Mouse (Mus musculus): ENCODE measurements around the gene Auts2. TPM values are rescaled to one million over a fixed set of nuclear protein-coding genes. Genes with fewer than 3 reads are reported as not detected.

Gene Auts2
- polyA plus RNA-seq, 1 experiment from 2014 or later: 1.0 TPM

DNA sequence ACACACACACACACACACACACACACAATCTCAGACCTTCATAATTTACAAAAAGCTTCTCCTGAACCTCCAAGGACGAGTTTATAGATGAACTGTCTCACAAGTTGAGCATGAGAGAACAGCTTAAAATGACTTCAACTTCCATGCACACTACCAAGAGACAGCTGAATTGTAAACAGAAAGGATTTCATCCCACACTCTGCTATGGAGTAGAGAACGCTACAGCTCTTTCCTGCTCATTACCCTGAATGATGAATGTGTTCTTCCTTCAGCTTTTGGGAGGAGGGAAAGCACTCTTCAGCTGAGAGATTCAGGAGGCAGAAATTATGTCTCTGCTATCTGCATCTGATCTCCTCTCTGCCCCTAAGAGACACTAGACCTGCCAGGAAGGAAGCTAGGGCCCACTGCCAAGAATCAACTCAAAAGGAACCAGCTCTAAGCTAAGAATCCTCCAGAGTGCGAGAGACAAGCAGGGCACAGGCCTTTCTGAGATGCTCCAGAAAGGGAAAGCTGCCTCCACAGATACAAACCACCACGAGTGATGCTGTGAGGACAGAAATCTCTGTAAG is 342.0 kb downstream of the Auts2 start:
- DNase-seq (no peak), ATAC-seq (no peak)
- Histone ChIP-seq H3K4me2 (ENCODE audit: low read depth, low read length) (no peak overlapping the region), H3K27ac (ENCODE audit: low read depth) (no peak overlapping the region), H3K9me3 (ENCODE audit: low read length) (no peaks in the 10 kb centered on the region), H3K4me1 (ENCODE audit: insufficient read depth) (no peaks in the 10 kb centered on the region), H3K4me3 (ENCODE audit: low read depth, low read length) (no peak overlapping the region), H3K9ac (replicated peaks) (no peak overlapping the region), H3K36me3 (replicated peaks; ENCODE audit: insufficient read depth, low read length) (no peaks in the 10 kb centered on the region), H3K27me3 (ENCODE audit: insufficient read depth, low read length) (no peaks in the 10 kb centered on the region)
- WGBS (ENCODE audit: insufficient replicate concordance): 42% methylated on average over 4 of the region's 4 CpGs
- no peak for TF ChIP-seq CTCF (IDR thresholded peaks at IDR 0.05; ENCODE audit: low read depth)

DNA sequence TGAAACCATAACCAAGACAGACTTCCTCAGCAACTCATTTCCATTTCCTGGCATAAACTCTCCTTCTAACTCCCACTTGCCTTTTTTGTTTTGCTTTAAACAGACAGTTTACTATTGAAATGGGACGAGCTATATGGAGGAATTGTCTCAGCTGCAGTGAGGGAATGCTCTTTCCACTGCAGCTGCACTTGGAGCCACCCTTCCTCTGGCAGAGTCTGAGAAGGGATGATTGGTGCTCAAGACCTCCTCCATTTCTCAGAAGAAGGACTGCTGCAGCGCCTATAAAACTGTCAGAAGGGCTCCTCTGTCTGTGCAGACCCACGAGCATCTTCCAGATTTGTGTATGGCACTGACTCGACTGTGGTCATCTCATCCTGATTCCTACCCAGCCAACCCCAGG is 342.5 kb downstream of the Auts2 start:
- H3K27ac ChIP-seq (ENCODE audit: low read depth): no peak overlapping the region
- no peaks in the 10 kb centered on the region for H3K27me3 ChIP-seq (ENCODE audit: insufficient read depth, low read length)
- H3K9ac ChIP-seq (replicated peaks): no peak overlapping the region
- H3K36me3 ChIP-seq (replicated peaks; ENCODE audit: insufficient read depth, low read length): no peaks in the 10 kb centered on the region
- 40% methylated on average over 4 of the region's 4 CpGs for WGBS (ENCODE audit: insufficient replicate concordance)
- TF ChIP-seq CTCF (IDR thresholded peaks at IDR 0.05; ENCODE audit: low read depth) (no peak), EP300 (IDR thresholded peaks at IDR 0.05; ENCODE audit: low read depth) (no peak)
- H3K4me3 ChIP-seq (ENCODE audit: low read depth, low read length): no peak overlapping the region
- DNase-seq (no peak), ATAC-seq (no peak)
- no peaks in the 10 kb centered on the region for H3K4me1 ChIP-seq (ENCODE audit: insufficient read depth)
- no peak overlapping the region for H3K4me2 ChIP-seq (ENCODE audit: low read depth, low read length)
- H3K9me3 ChIP-seq (ENCODE audit: low read length): no peaks in the 10 kb centered on the region

DNA sequence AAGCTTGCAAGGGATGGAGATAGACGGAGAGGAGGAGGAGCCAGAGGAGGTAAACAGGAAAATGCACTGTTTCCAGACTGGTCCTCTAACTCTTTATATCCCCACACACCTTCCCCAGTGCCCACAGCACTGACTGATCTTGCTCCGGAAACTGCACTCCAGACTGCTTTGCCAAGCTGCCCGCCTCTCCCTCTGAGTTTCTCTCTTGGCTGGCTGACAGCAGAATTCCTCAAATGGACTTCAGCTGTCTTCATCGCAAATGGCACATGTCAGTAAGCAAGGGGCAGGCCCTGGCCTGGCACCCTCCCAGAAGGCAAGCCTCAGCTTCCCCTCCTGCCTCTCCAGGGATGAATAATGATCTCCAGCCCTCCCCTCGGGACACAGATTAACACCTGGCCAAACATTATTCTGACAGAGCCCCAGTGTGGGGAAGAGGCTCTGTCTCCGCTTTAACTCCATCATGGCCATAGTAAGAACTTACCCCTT is 348.1 kb downstream of the Auts2 start:
- no peaks in the 10 kb centered on the region for H3K27me3 ChIP-seq (ENCODE audit: insufficient read depth, low read length)
- H3K4me2 ChIP-seq (ENCODE audit: low read depth, low read length): no peak overlapping the region
- H3K4me1 ChIP-seq (ENCODE audit: insufficient read depth): no peaks in the 10 kb centered on the region
- no peak overlapping the region for H3K4me3 ChIP-seq (ENCODE audit: low read depth, low read length)
- H3K36me3 ChIP-seq (replicated peaks; ENCODE audit: insufficient read depth, low read length): no peaks in the 10 kb centered on the region
- 49% methylated on average over 6 of the region's 6 CpGs for WGBS (ENCODE audit: insufficient replicate concordance)
- DNase-seq: no peak
- no peak for ATAC-seq
- TF ChIP-seq CTCF (IDR thresholded peaks at IDR 0.05; ENCODE audit: low read depth) (no peak), EP300 (IDR thresholded peaks at IDR 0.05; ENCODE audit: low read depth) (no peak)
- H3K9me3 ChIP-seq (ENCODE audit: low read length): no peaks in the 10 kb centered on the region
- H3K27ac ChIP-seq (ENCODE audit: low read depth): no peak overlapping the region
- H3K9ac ChIP-seq (replicated peaks): no peak overlapping the region

DNA sequence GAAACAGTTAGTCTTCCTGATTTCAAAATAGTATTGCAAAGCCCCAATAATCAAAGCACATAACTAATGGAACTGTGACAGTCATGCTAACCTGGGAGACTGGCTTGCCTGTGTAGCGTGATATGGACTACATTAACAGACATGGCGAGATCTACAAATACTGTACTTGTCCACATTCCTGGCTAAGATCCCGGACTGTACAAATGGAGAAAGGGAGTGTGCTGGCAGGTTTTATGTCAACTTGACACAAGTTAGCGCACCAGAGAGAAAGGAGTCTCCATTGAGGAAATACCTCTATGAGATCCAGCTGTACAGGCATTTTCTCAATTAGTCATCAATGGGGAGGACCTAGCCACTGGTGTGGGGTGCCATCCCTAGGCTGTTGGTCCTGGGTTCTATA is 353.0 kb downstream of the Auts2 start:
- H3K36me3 ChIP-seq (replicated peaks; ENCODE audit: insufficient read depth, low read length): no peaks in the 10 kb centered on the region
- H3K4me1 ChIP-seq (ENCODE audit: insufficient read depth): peaks cover 7% of the 10 kb centered on the region
- H3K9ac ChIP-seq (replicated peaks): no peak overlapping the region
- no peak overlapping the region for H3K4me2 ChIP-seq (ENCODE audit: low read depth, low read length)
- ATAC-seq (no peak), DNase-seq (no peak)
- no peak for TF ChIP-seq EP300 (IDR thresholded peaks at IDR 0.05; ENCODE audit: low read depth)
- TF ChIP-seq CTCF (IDR thresholded peaks at IDR 0.05; ENCODE audit: low read depth): no peak
- WGBS (ENCODE audit: insufficient replicate concordance): 65% methylated on average over 4 of the region's 4 CpGs
- H3K4me3 ChIP-seq (ENCODE audit: low read depth, low read length): no peak overlapping the region
- no peaks in the 10 kb centered on the region for H3K9me3 ChIP-seq (ENCODE audit: low read length)
- H3K27ac ChIP-seq (ENCODE audit: low read depth): no peak overlapping the region
- H3K27me3 ChIP-seq (ENCODE audit: insufficient read depth, low read length): no peaks in the 10 kb centered on the region

DNA sequence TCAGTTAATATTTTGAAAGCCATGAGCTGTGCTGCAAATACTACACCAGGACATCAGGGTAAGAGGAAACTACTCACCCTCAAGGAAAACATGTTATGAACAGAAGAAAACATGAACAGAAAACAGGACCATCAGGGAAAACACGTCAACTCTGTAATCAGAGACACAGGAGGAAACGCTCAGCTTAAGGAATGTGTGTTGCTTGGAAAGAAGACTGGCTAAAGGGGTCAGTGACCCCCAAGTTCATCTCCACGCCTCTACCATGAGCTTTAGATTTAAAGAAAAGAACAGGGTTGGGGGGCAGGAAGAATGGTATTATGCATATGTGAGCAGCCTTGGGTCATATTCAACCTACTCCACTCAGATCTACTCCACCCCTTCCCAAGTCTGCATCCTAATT is 356.5 kb downstream of the Auts2 start:
- no peak overlapping the region for H3K27ac ChIP-seq (ENCODE audit: low read depth)
- ATAC-seq (no peak), DNase-seq (no peak)
- no peaks in the 10 kb centered on the region for H3K27me3 ChIP-seq (ENCODE audit: insufficient read depth, low read length)
- no peaks in the 10 kb centered on the region for H3K9me3 ChIP-seq (ENCODE audit: low read length)
- H3K4me3 ChIP-seq (ENCODE audit: low read depth, low read length): no peak overlapping the region
- no peak overlapping the region for H3K9ac ChIP-seq (replicated peaks)
- no peak overlapping the region for H3K4me2 ChIP-seq (ENCODE audit: low read depth, low read length)
- TF ChIP-seq CTCF (IDR thresholded peaks at IDR 0.05; ENCODE audit: low read depth): no peak
- no peak for TF ChIP-seq EP300 (IDR thresholded peaks at IDR 0.05; ENCODE audit: low read depth)
- H3K4me1 ChIP-seq (ENCODE audit: insufficient read depth): peaks cover 12% of the 10 kb centered on the region
- WGBS (ENCODE audit: insufficient replicate concordance): 67% methylated on average over 3 of the region's 3 CpGs
- H3K36me3 ChIP-seq (replicated peaks; ENCODE audit: insufficient read depth, low read length): no peaks in the 10 kb centered on the region

DNA sequence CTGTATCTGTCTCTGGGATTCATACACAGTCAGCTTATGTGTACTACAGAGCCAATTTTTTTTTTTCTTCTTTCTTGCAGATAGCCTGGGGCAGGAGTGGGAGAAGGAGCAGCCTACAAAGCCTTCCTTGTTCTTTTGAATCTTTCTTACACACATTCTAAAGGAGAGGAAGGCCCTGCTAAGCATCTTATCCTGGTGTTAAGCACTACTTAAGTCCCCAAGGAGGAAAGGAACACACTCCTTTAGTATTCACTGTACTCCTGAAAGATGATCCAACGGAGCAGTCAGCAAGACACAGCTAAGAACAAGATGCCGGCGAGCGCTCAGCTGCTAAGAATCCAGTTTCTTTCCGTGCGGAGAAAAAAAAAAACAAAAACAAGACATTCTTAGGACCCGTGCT is 356.9 kb downstream of the Auts2 start:
- Histone ChIP-seq H3K4me3 (ENCODE audit: low read depth, low read length) (no peak overlapping the region), H3K4me1 (ENCODE audit: insufficient read depth) (peaks cover 12% of the 10 kb centered on the region), H3K27ac (ENCODE audit: low read depth) (no peak overlapping the region), H3K4me2 (ENCODE audit: low read depth, low read length) (no peak overlapping the region), H3K9me3 (ENCODE audit: low read length) (no peaks in the 10 kb centered on the region), H3K9ac (replicated peaks) (no peak overlapping the region), H3K36me3 (replicated peaks; ENCODE audit: insufficient read depth, low read length) (no peaks in the 10 kb centered on the region), H3K27me3 (ENCODE audit: insufficient read depth, low read length) (no peaks in the 10 kb centered on the region)
- ATAC-seq: no peak
- TF ChIP-seq CTCF (IDR thresholded peaks at IDR 0.05; ENCODE audit: low read depth): no peak
- no peak for TF ChIP-seq EP300 (IDR thresholded peaks at IDR 0.05; ENCODE audit: low read depth)
- DNase-seq: no peak
- 71% methylated on average over 7 of the region's 7 CpGs for WGBS (ENCODE audit: insufficient replicate concordance)
